Mouse (Mus musculus) thymus, postnatal 14 days (tissue): ENCODE data around the gene Nceh1.

Source experiments
- DNase-seq: peaks from one replicate; pipeline ENCODE4 v3.0.0; 2021

Gene Nceh1

GRCm38 (mm10) chr3:27191856-27192255 is 9.1 kb downstream of the Nceh1 start:
- no peak for DNase-seq

GRCm38 (mm10) chr3:27193844-27194317 is 11.1 kb downstream of the Nceh1 start:
- peak; percentile 14 for DNase-seq

GRCm38 (mm10) chr3:27195153-27195552 is 12.4 kb downstream of the Nceh1 start:
- DNase-seq = no peak

- no peak for DNase-seq
Measured at GRCm38 (mm10) chr3:27195573-27196227, 12.9 kb downstream of the Nceh1 start.

GRCm38 (mm10) chr3:27196529-27196928 is 13.8 kb downstream of the Nceh1 start:
- DNase-seq = no peak

GRCm38 (mm10) chr3:27197816-27198215 is 15.1 kb downstream of the Nceh1 start:
- DNase-seq = no peak

- no peak for DNase-seq
Measured at GRCm38 (mm10) chr3:27199120-27199519, 16.4 kb downstream of the Nceh1 start.

GRCm38 (mm10) chr3:27201728-27202411 is 19.1 kb downstream of the Nceh1 start:
- DNase-seq = no peak

- no peak for DNase-seq
Measured at GRCm38 (mm10) chr3:27205068-27205467, 22.3 kb downstream of the Nceh1 start.

GRCm38 (mm10) chr3:27205514-27206220 is 22.9 kb downstream of the Nceh1 start:
- no peak for DNase-seq

- no peak for DNase-seq
Measured at GRCm38 (mm10) chr3:27206221-27206560, 23.4 kb downstream of the Nceh1 start.

GRCm38 (mm10) chr3:27206577-27206976 is 23.8 kb downstream of the Nceh1 start:
- DNase-seq = no peak

- DNase-seq = no peak
Measured at GRCm38 (mm10) chr3:27209707-27210106, 26.9 kb downstream of the Nceh1 start.

GRCm38 (mm10) chr3:27210271-27210670 is 27.5 kb downstream of the Nceh1 start:
- DNase-seq = no peak

GRCm38 (mm10) chr3:27214016-27214816 is 31.5 kb downstream of the Nceh1 start:
- no peak for DNase-seq

- DNase-seq = no peak
Measured at GRCm38 (mm10) chr3:27217331-27217730, 34.6 kb downstream of the Nceh1 start.

GRCm38 (mm10) chr3:27218604-27219003 is 35.8 kb downstream of the Nceh1 start:
- no peak for DNase-seq

GRCm38 (mm10) chr3:27222052-27222451 is 39.3 kb downstream of the Nceh1 start:
- DNase-seq = no peak

- DNase-seq = no peak
Measured at GRCm38 (mm10) chr3:27222488-27222887, 39.7 kb downstream of the Nceh1 start.

- no peak for DNase-seq
Measured at GRCm38 (mm10) chr3:27227629-27228453, 45.1 kb downstream of the Nceh1 start.

- DNase-seq = no peak
Measured at GRCm38 (mm10) chr3:27228530-27229309, 46.0 kb downstream of the Nceh1 start.
